Mouse (Mus musculus) lung, postnatal 0 days (tissue): ENCODE measurements around the gene Alb.

ENCODE experiments used
- CTCF ChIP-seq: IDR thresholded peaks from 2 replicates; pipeline ENCODE4 v1.5.1; 2016; ENCODE audit warnings: antibody characterized with exemption, mild to moderate bottlenecking
- EP300 ChIP-seq: IDR thresholded peaks from 2 replicates; pipeline ENCODE4 v1.6.1; 2016; ENCODE audit warnings: antibody characterized with exemption, mild to moderate bottlenecking, control low read depth

GRCm38 (mm10) chr5:90478886-90479285, 18.2 kb downstream of the Alb start:
- TF ChIP-seq EP300 = no peak
- no peak for TF ChIP-seq CTCF
